In the genomic region with DNA sequence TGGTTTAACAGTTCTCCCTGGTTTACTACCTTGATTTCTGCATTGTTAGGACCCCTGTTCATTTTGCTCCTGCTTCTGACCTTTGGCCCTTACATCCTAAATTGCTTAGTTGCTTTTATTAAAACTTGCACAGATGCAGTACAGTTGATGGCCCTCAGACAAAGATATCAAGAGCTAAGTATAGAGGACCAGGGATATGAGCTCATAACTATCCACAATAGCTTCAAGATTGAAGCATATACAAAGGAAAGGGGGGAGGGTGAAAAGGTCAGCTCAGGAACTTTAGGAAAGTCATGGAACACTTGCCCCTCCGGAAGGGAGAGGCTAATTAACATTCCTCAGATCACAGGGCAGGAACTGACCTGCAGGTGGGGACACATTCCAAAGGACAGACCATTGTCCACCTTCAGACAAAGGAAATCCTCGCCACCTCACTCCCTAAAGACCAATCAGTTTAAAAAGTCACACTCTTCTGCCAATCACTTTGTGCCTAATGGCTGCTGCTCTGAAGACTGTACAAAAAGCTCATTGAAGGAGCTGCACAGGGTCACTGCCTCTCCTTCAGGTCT, we compare ENCODE assay signal across 18 mouse cellular contexts.
DNase-seq lines count a peak whose midpoint lies in the region; TF ChIP-seq lines count a peak whose summit lies in the region.
"Had no signal": no experiment of that assay in that cellular context is flagged by ENCODE, and none has a peak within 500 bp of the region (broad histone marks: within the 10 kb centered on the region; RNA-seq: fewer than 3 reads in every experiment).

No protein-coding gene starts in this region.

- no peaks in the 10 kb centered on the region for H3K36me3 ChIP-seq in heart, adult 2 months (ENCODE audit: control insufficient read depth, insufficient read depth, low read length)
- H3K36me3 ChIP-seq: embryonic facial prominence, embryonic 12.5 days; liver, embryonic 15.5 days; neural tube, embryonic 15.5 days had no signal

- DNase-seq in heart, postnatal 10 days, result peak; percentile 2 to 10
- no peak for DNase-seq in heart, adult 2 months
- peak; percentile 16 for DNase-seq in ES-CJ7 (ENCODE audit: low read depth, low spot score)
- peak; percentile 3 for DNase-seq in embryo, embryonic 11 days
- peak; percentile 2 for DNase-seq in lung, postnatal 25 days (ENCODE audit: low spot score)
- no peak for DNase-seq in adrenal gland, postnatal 4 days (ENCODE audit: low spot score in 2 of 2)
- DNase-seq in cerebellum, postnatal 25 days, result no peak
- DNase-seq: B cell, adult 2 months; cerebellum, adult 9-10 months; gastrocnemius, postnatal 10 days; heart, postnatal 4 days; kidney, adult 18-20 months; right cerebral cortex, postnatal 4 days; thymus, postnatal 4 days had no signal

- no peak for TF ChIP-seq EP300 in heart, adult 2 months (IDR thresholded peaks at IDR 0.05; ENCODE audit: insufficient read depth, low read depth, low read length)

- TF ChIP-seq CTCF in heart, adult 2 months (IDR thresholded peaks at IDR 0.05), result no peak

- TF ChIP-seq POLR2A in heart, adult 2 months (IDR thresholded peaks at IDR 0.05; ENCODE audit: insufficient read depth, low read depth, low read length), result no peak

- no peaks in the 10 kb centered on the region for H3K79me2 ChIP-seq in heart, adult 2 months (replicated peaks; ENCODE audit: control insufficient read depth, insufficient read depth, low read length)

- H3K27me3 ChIP-seq in heart, adult 2 months (ENCODE audit: control insufficient read depth, insufficient read depth, low read length), result no peaks in the 10 kb centered on the region
- H3K27me3 ChIP-seq: embryonic facial prominence, embryonic 12.5 days; liver, embryonic 15.5 days; neural tube, embryonic 15.5 days; Patski had no signal

- no peak overlapping the region for H3K4me3 ChIP-seq in heart, adult 2 months
- H3K4me3 ChIP-seq: embryonic facial prominence, embryonic 12.5 days; liver, embryonic 15.5 days; neural tube, embryonic 15.5 days had no signal

- H3K4me1 ChIP-seq in heart, adult 2 months (ENCODE audit: control insufficient read depth, insufficient read depth, low read length), result no peaks in the 10 kb centered on the region
- H3K4me1 ChIP-seq: embryonic facial prominence, embryonic 12.5 days; liver, embryonic 15.5 days; neural tube, embryonic 15.5 days had no signal

- H3K9ac ChIP-seq in heart, adult 2 months (ENCODE audit: low read depth, low read length), result no peak overlapping the region
- H3K9ac ChIP-seq: embryonic facial prominence, embryonic 12.5 days; liver, embryonic 15.5 days; neural tube, embryonic 15.5 days had no signal

- intact Hi-C loops in heart, postnatal 10 days (cut with DNase I), result no loop called here
- intact Hi-C loops in heart, adult 2 months (cut with DNase I), result no loop called here

- no peak overlapping the region for H3K27ac ChIP-seq in heart, adult 2 months
- H3K27ac ChIP-seq: embryonic facial prominence, embryonic 12.5 days; liver, embryonic 15.5 days; neural tube, embryonic 15.5 days had no signal

- 30% methylated on average over 2 of the region's 2 CpGs for WGBS in heart, adult 2 months

Comparison
In these comparisons a context has a peak if more than half of its experiments do, and no peak if none do; other contexts are left out.
1. DNase-seq: peak in heart, postnatal 10 days (2 of 2), ES-CJ7 (single experiment), embryo, embryonic 11 days (single experiment) and lung, postnatal 25 days (single experiment); none in heart, adult 2 months (0 of 2), adrenal gland, postnatal 4 days (0 of 2) and cerebellum, postnatal 25 days (0 of 2).